Mouse (Mus musculus) lung, embryonic 15.5 days (tissue): ENCODE results near the gene Cbx1. TPM values are rescaled to one million over a fixed set of nuclear protein-coding genes. Genes with fewer than 3 reads are reported as not detected.
"Not testable (repeated sequence)": the region's sequence is repeated elsewhere in the genome, so short reads cannot be mapped to it uniquely, and the experiment has no call there.

Experiments used
- ATAC-seq: fragments of 200-750 bp; cut with Nextera tagmentation; 2 replicates; pipeline ENCODE4 v1.8.0; 2017; ENCODE audit warnings: moderate number of reproducible peaks, borderline replicate concordance; ENCODE audit not compliant: low FRiP score, low TSS enrichment; ENCODE audit errors: extremely low read depth
- H3K27ac ChIP-seq: fragments of 300-500 bp; sonication (generic); 2 replicates; pipeline ENCODE4 v1.5.1; 2015; ENCODE audit warnings: moderate library complexity, mild to moderate bottlenecking, inconsistent platforms
- H3K27me3 ChIP-seq: fragments of 300-500 bp; sonication (generic); 2 replicates; pipeline ENCODE4 v1.6.1; 2015; ENCODE audit warnings: inconsistent platforms
- H3K36me3 ChIP-seq: fragments of 300-500 bp; sonication (generic); 2 replicates; pipeline ENCODE4 v1.6.1; 2015; ENCODE audit warnings: inconsistent platforms
- H3K4me1 ChIP-seq: fragments of 300-500 bp; sonication (generic); 2 replicates; pipeline ENCODE4 v1.6.1; 2015; ENCODE audit warnings: inconsistent platforms
- H3K4me2 ChIP-seq: fragments of 300-500 bp; sonication (generic); 2 replicates; pipeline ENCODE4 v1.6.1; 2015; ENCODE audit warnings: inconsistent platforms, mild to moderate bottlenecking, moderate library complexity
- H3K4me3 ChIP-seq: fragments of 300-500 bp; sonication (generic); 2 replicates; pipeline ENCODE4 v1.5.1; 2015; ENCODE audit warnings: mild to moderate bottlenecking, inconsistent platforms
- H3K9ac ChIP-seq: fragments of 300-500 bp; sonication (generic); 2 replicates; pipeline ENCODE4 v1.6.1; 2015; ENCODE audit warnings: inconsistent platforms
- H3K9me3 ChIP-seq: fragments of 300-500 bp; sonication (generic); 2 replicates; pipeline ENCODE4 v1.6.1; 2016; ENCODE audit warnings: inconsistent platforms
- WGBS: fragments of 180-500 bp; shearing (Covaris S2); methylation state at CpG from one replicate; pipeline ENCODE4 v1.1.7; 2015; 5-methylcytosine and 5-hydroxymethylcytosine counted together
- polyA plus RNA-seq: library from polyadenylated mRNA; unstranded; fragments of >200 nt; fragmentation: Nextera tagmentation; extraction: Ambion mirVana; gene quantifications from 2 replicates; pipeline ENCODE4 v1.2.1, GENCODE M21; 2015

Cbx1 gene
- polyA plus RNA-seq, 1 experiment from 2014 or later, result 114 TPM

- Histone ChIP-seq H3K4me2 (peak overlapping the region; percentile 80), H3K9ac (no peak overlapping the region), H3K9me3 (no peaks in the 10 kb centered on the region), H3K4me1 (peaks cover 10% of the 10 kb centered on the region), H3K27ac (no peak overlapping the region), H3K27me3 (no peaks in the 10 kb centered on the region), H3K36me3 (peaks cover 15% of the 10 kb centered on the region; the same call in 1 of the 2 replicates), H3K4me3 (peak overlapping the region; percentile 59; the same call in 1 of the 2 replicates)
- WGBS, result 36% methylated on average over 3 of the region's 3 CpGs
- no peak for ATAC-seq
Measured at GRCm38 (mm10) chr11:96776068-96776467, 12.9 kb upstream of the Cbx1 start.

DNA sequence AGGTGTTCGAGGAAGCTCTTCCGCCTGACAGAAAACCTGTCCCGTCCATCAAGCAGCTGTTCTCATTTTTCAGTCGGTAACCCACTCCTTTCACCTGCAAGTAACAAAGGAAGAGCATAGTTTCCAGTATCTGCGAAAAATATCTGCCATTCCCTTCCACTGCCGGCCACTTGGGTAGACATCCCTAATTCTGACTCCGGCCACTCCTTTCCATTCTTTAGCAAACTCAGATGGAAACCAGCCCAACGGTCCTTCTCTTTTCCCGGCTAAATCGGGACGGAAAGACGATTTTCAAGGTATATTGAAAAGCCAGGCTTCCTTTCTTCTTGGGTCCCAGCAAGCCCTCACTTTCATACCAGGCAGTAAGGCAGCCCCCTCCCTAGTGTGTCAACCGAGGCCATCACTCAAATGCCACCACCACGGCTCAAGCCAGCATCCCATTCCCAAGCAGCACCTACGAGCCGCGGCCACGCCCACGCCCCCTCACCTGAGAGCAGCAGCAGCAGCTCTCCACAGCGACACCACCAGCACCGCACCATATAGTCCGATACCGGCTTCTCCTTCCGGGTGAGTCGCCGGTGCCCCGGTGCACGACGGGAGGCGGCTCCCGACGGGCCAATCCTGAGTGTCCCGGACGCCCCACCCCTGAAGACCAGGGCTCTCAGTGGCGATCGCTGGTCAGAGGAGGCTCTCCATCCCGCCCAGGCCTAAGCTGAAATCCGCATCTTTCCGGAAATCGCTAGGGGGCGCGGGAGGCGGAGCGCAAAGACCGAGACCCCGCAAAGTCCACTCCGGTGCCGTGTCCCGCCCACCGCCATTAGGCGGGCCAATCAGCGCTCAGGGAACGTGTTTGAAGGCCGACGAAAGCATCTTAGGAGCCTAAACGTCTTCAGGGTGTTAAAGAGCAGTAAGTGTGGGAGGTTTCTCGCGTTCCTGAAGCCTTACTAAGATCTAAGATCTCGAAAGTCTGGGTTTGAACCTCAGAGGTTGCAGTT, 11.7 kb upstream of the Cbx1 start, which contains the start of gene Snx11:
TSS of gene Snx11 (minus strand) at position 592 of the 995 bp plus-strand sequence.
- no peaks in the 10 kb centered on the region for H3K9me3 ChIP-seq
- peaks cover 10% of the 10 kb centered on the region for H3K4me1 ChIP-seq
- peak within 1 kb of the TSS; percentile 80 for H3K4me2 ChIP-seq
- H3K36me3 ChIP-seq, result peaks cover 10% of the 10 kb centered on the region; the same call in 1 of the 2 replicates
- 1% methylated on average over 59 of the region's 59 CpGs for WGBS
- peak; percentile 100 for ATAC-seq
- peak within 1 kb of the TSS; percentile 64 for H3K27ac ChIP-seq
- peak within 1 kb of the TSS; percentile 59 for H3K4me3 ChIP-seq
- H3K9ac ChIP-seq, result peak within 1 kb of the TSS; percentile 36
- no peaks in the 10 kb centered on the region for H3K27me3 ChIP-seq

GRCm38 (mm10) chr11:96778061-96778627, 10.8 kb upstream of the Cbx1 start:
- H3K9ac ChIP-seq, result peak overlapping the region; percentile 36; the same call in 1 of the 2 replicates
- ATAC-seq, H3K9me3 ChIP-seq, H3K4me1 ChIP-seq, H3K27me3 ChIP-seq, H3K36me3 ChIP-seq: not testable (repeated sequence)
- H3K27ac ChIP-seq, result peak overlapping the region; percentile 64
- peak overlapping the region; percentile 80 for H3K4me2 ChIP-seq
- H3K4me3 ChIP-seq, result peak overlapping the region; percentile 59
- 62% methylated on average over 10 of the region's 10 CpGs for WGBS

- H3K4me2 ChIP-seq, result no peak overlapping the region
- 69% methylated on average over 5 of the region's 5 CpGs for WGBS
Measured at GRCm38 (mm10) chr11:96780306-96780705, 8.6 kb upstream of the Cbx1 start.

GRCm38 (mm10) chr11:96781425-96781824, 7.5 kb upstream of the Cbx1 start:
- WGBS, result 55% methylated on average over 2 of the region's 2 CpGs
- no peaks in the 10 kb centered on the region for H3K27me3 ChIP-seq
- H3K4me3 ChIP-seq, result no peak overlapping the region

More at GRCm38 (mm10) chr11:96780306-96780705, 8.6 kb upstream of the Cbx1 start:
- Histone ChIP-seq H3K36me3 (no peaks in the 10 kb centered on the region), H3K4me3 (no peak overlapping the region), H3K27ac (no peak overlapping the region), H3K27me3 (no peaks in the 10 kb centered on the region), H3K9me3 (no peaks in the 10 kb centered on the region), H3K4me1 (peaks cover 10% of the 10 kb centered on the region), H3K9ac (no peak overlapping the region)
- no peak for ATAC-seq

DNA sequence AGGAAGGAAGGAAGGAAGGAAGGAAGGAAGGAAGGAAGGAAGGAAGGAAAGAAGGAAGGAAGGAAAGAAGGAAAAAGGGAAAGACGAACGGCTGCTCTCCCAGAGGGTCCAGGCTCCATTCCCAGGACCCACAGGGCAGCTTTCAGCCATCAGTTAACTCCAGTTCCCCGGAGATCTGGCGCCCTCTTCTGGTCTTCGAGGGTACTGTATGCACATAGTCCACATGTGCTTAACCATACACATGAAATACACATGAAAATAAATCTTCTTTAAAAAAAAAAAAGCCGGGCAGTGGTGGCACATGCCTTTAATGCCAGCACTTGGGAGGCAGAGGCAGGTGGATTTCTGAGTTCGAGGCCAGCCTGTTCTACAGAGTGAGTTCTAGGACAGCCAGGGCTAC, 4.1 kb upstream of the Cbx1 start:
- not testable (repeated sequence) for H3K4me1 ChIP-seq, H3K9me3 ChIP-seq, H3K4me2 ChIP-seq, H3K4me3 ChIP-seq, H3K27me3 ChIP-seq, H3K9ac ChIP-seq, H3K36me3 ChIP-seq, ATAC-seq, H3K27ac ChIP-seq
- 7% methylated on average over 7 of the region's 7 CpGs for WGBS

More at GRCm38 (mm10) chr11:96781425-96781824, 7.5 kb upstream of the Cbx1 start:
- H3K27ac ChIP-seq, result no peak overlapping the region
- no peaks in the 10 kb centered on the region for H3K9me3 ChIP-seq
- no peak for ATAC-seq
- H3K36me3 ChIP-seq, result no peaks in the 10 kb centered on the region
- H3K9ac ChIP-seq, result no peak overlapping the region
- peaks cover 6% of the 10 kb centered on the region for H3K4me1 ChIP-seq
- no peak overlapping the region for H3K4me2 ChIP-seq

DNA sequence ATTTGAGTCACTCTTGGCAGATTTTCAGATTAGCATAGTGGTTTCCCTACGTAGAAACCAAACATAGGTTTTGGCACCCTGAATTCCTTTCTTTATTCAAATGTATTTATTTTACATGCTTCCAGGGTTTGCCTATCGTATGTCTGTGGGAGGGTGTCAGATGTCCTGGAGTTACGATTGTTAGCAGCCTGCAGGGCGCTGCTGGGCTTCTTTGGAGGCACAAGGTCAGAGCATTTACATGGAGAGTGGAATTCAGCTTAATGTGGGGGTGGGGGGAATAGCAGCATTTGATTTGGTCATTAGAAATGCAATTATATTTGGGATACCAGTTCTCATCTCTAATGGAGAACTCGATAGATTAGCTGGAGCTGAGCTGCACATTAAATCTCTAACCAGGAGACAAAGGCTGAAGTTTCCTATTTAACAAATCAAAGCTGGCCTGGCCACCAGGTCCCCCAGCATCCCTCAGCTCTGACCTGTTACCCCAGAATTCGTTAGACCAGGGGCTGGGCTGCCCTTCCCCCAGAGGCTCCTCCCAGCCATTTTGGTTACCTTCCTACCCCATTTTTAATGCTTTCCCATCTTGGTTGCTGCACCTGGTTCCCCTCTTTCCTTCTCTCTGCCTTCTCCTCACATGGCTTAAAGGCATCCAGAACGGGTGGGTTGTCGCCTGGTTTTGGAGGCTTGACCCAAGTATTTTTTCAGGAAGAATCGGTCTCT, 2.0 kb upstream of the Cbx1 start:
- no peak for ATAC-seq
- no peaks in the 10 kb centered on the region for H3K36me3 ChIP-seq
- H3K4me2 ChIP-seq, result no peak overlapping the region
- H3K9ac ChIP-seq, result no peak overlapping the region
- no peak overlapping the region for H3K4me3 ChIP-seq
- H3K27me3 ChIP-seq, result no peaks in the 10 kb centered on the region
- no peak overlapping the region for H3K27ac ChIP-seq
- 33% methylated on average over 9 of the region's 9 CpGs for WGBS
- no peaks in the 10 kb centered on the region for H3K9me3 ChIP-seq
- peaks cover 19% of the 10 kb centered on the region for H3K4me1 ChIP-seq

DNA sequence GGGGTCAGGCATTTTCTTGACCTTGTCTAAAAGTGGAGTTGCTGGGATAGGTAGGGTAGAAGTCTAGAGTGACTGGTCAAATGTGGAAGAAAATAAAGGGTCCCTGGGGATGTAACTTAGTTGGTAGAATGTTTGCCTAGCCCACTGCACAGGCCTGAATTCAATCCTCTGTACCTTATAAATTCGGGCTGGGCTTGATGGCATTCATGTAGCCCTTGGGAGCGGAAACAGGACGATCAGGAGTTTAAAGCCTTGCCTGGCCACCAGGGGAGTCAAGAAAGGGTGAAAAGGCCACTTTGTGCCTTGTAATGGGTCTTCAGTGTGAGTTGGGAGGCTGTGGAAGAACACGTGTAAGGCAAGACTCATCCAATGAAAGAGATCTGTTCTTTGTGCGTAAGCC, 1.1 kb downstream of the Cbx1 start:
- H3K4me3 ChIP-seq, result peak overlapping the region; percentile 99
- no peaks in the 10 kb centered on the region for H3K27me3 ChIP-seq
- H3K4me1 ChIP-seq, result peaks cover 21% of the 10 kb centered on the region
- no peak for ATAC-seq
- 7% methylated on average over 5 of the region's 5 CpGs for WGBS
- H3K9me3 ChIP-seq, result no peaks in the 10 kb centered on the region
- H3K36me3 ChIP-seq, result no peaks in the 10 kb centered on the region
- 0 out of 2 replicates have a peak overlapping the region, but pooled peaks have one; percentile 99 for H3K27ac ChIP-seq
- H3K9ac ChIP-seq, result peak overlapping the region; percentile 95
- peak overlapping the region; percentile 67 for H3K4me2 ChIP-seq

- H3K9ac ChIP-seq, result 0 out of 2 replicates have a peak overlapping the region, but pooled peaks have one; percentile 11
- no peak for ATAC-seq
- 6% methylated on average over 1 of the region's 1 CpGs for WGBS
- peak overlapping the region; percentile 99 for H3K4me3 ChIP-seq
- no peaks in the 10 kb centered on the region for H3K27me3 ChIP-seq
- H3K4me1 ChIP-seq, result peaks cover 21% of the 10 kb centered on the region
- no peaks in the 10 kb centered on the region for H3K9me3 ChIP-seq
- H3K27ac ChIP-seq, result no peak overlapping the region
- peaks cover 5% of the 10 kb centered on the region; the same call in 1 of the 2 replicates for H3K36me3 ChIP-seq
- peak overlapping the region; percentile 67 for H3K4me2 ChIP-seq
Measured at GRCm38 (mm10) chr11:96790681-96791080, 1.8 kb downstream of the Cbx1 start.

- Histone ChIP-seq H3K4me1 (peaks cover 15% of the 10 kb centered on the region), H3K36me3 (peaks cover 25% of the 10 kb centered on the region; the same call in 1 of the 2 replicates), H3K9me3 (no peaks in the 10 kb centered on the region), H3K27me3 (no peaks in the 10 kb centered on the region), H3K4me2 (no peak overlapping the region), H3K9ac (no peak overlapping the region), H3K4me3 (no peak overlapping the region), H3K27ac (no peak overlapping the region)
- WGBS, result 90% methylated on average over 13 of the region's 13 CpGs
- ATAC-seq, result no peak
Measured at GRCm38 (mm10) chr11:96795491-96795890, 6.6 kb downstream of the Cbx1 start.

DNA sequence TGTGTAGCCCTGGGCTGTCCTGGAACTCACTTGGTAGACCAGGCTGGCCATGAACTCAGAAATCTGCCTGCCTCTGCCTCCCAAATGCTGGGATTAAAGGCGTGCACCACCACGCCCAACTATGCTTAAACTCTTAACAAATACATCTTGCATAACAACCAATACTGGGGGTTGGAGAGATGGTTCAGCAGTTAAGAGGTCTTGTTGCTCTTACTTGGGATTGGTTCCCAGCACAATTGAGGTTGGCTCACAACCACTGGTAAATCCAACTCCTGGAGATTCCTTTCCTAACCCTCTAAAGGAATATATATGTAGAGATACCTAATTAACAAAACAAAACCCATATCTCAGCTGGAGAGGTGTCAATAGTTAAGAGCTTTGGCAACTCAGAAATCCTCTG, 7.2 kb downstream of the Cbx1 start:
- Histone ChIP-seq H3K9me3 (no peaks in the 10 kb centered on the region), H3K36me3 (peaks cover 31% of the 10 kb centered on the region), H3K4me3 (no peak overlapping the region), H3K4me1 (peaks cover 9% of the 10 kb centered on the region), H3K27me3 (no peaks in the 10 kb centered on the region), H3K27ac (no peak overlapping the region), H3K4me2 (no peak overlapping the region), H3K9ac (no peak overlapping the region)
- no peak for ATAC-seq
- 97% methylated on average over 2 of the region's 2 CpGs for WGBS
